Mouse (Mus musculus) NIH3T3 (cell line): ENCODE measurements at regions not wholly inside any gene's neighbourhood (a gene's known extent, or its start where the extent isn't known, plus 50 kb on each side); places are given as distances from the start of the nearest gene placed in this dataset.

Experiments
- DNase-seq: peaks from one replicate; pipeline ENCODE4 v3.0.0-alpha.2; 2012; ENCODE audit warnings: low read depth

DNA sequence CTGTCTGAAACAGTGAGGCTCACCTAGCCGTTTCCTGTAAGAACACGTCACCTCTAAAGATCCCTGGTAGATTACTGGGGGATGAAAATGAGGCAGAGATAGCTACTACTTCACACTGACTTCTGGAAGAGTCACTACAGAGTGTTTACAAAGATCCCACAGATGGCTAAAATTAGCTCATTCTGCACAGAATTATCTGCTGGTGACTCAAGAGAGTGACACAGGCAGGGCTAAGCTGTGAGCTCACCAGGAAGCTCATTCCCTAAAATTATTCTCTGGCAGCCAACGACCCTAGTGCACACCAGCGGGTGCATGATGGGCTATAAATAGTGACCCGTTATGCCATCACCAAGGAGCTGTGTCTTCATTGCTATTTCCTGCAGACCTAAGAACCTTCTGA, 53.2 kb upstream of the Ddah1 start:
- DNase-seq, result peak; percentile 60

DNA sequence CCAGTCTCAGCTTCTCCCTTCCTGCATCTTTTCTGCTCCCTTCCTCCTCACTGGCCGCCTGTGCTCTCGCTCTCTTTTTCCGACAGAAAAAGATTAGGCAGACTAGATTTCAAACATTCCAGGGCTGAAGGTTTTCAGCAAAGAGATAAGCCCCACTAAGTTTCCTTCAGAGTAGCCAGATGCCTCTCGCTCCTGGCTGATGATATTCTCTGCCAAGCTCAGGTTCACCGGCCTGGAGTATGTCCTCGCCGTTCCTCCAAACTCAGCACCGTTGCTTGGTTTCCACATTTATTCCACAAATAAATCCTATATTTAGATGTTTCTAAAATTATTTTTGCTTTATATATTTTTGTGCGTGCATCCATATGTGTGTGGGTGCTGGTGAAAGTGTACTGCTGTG, 54.3 kb upstream of the Ccn1 start:
- DNase-seq, result no peak

DNA sequence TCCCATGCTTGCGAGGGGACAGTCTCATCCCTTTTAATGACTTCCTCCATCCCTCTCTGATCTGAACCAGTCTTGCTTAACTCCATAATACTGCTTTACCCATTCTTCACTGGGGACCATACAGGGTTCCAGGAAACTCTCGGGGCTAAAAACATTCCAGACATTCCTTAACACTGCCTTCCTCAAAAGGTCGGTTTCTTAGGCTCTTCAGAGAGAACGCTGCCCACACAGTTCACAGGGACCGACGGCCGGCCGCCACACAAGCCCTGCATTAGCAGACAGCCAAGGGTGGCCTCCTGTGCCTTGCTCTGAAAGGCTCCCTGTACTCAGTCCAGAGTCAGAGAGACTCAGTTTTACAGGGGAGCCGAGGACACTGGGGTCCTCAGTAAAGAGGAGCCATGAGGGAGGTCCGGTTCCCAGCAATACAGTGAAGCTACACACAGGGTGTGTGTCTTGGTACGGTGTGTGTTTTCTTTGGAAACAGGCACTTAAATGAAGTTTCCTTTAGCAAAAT, 53.7 kb upstream of the Ccn1 start:
- peak; percentile 41 for DNase-seq

DNA sequence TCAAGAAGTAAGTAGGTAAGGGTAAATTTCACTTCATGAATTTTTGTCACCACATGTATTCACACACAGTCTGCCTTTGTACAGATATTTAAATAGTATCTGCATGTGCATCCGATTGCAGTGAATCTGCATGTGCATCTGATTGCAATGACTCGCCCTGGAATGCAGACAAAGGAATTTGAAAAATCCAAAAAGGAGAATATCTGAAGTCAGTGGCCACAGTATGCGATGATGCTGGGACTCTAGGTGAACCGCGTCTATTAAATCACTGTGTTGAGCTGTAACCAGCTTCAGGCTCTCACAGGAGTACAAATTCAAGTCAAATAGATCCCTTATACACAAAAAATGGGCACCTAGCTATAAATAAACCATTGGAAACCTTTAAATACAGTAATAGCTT, 53.0 kb upstream of the Ccn1 start:
- DNase-seq, result peak; percentile 37

DNA sequence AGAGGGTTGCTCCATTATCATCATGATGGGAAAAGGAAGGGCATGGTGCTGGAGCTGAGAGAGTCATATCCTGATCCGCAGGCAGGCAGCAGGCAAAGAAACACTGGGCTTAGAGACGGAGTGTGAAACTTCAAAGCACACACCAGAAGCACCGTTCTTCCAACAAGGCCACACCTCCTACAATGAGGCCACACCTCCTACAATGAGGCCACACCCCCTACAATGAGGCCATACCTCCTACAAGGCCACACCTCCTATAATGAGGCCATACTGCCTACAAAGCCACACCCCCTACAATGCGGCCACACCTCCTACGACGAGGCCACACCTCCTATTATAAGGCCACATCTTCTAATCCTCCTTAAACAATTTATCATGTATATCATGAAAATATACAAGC, 52.2 kb upstream of the Ccn1 start:
- peak; percentile 44 for DNase-seq
